Mouse (Mus musculus) megakaryocyte, embryonic 14.5 days (primary cell): ENCODE data around the gene Pdgfd.

Experiments used
- FLI1 ChIP-seq: IDR thresholded peaks from 2 replicates; pipeline ENCODE4 v1.6.1; 2012; ENCODE audit warnings: low read length, inconsistent platforms, mixed read lengths
- GATA1 ChIP-seq: IDR thresholded peaks from 3 replicates; pipeline ENCODE4 v1.6.1; 2012; ENCODE audit warnings: mixed read lengths, low read length, inconsistent platforms, borderline replicate concordance

- TF ChIP-seq FLI1 (no peak), GATA1 (no peak)
Measured at GRCm38 (mm10) chr9:6338344-6338743, 170.0 kb downstream of the Pdgfd start.
